Mouse (Mus musculus): Measurements from ENCODE around the gene Macf1.
"Not testable (repeated sequence)": the region's sequence is repeated elsewhere in the genome, so short reads cannot be mapped to it uniquely, and the experiment has no call there.

The Macf1 gene

DNA sequence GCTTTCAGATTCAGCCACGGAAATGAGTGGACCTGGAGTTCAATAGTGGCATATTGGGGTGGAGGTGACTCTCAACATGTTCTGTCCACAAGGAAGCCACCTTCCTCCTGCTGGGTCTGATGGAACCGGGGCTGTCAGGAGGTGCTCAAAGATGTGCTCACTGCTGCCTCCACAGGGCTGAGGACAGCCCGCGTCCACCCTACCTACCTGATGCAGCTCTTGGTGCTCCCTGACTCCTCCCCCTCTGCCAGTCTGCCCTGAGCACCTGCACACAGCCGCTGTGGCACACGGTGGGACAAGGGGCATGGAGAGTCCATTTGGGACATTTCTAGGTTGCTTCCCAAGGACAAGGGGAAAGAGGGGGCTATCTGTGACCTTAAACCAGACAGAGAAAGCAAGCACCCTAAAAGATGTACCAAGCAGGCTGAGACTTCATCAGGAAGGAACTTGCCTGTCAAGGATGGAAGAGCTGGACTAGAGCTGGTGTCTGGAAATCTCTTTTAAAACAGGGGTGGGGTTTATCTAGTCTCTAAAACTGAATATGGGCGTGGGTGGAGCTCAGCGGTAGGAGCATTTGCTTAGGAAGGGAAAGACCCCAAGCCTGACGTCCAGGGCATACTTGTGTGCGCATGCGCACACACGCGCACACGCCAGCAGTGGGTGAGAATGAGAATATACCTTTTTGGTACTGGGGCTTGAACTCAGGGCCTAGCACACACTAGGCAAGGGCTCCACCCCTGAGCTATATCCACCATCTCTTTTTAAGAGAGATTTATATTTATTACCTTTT is 348.2 kb downstream of the Macf1 start:
- no peak for DNase-seq

DNA sequence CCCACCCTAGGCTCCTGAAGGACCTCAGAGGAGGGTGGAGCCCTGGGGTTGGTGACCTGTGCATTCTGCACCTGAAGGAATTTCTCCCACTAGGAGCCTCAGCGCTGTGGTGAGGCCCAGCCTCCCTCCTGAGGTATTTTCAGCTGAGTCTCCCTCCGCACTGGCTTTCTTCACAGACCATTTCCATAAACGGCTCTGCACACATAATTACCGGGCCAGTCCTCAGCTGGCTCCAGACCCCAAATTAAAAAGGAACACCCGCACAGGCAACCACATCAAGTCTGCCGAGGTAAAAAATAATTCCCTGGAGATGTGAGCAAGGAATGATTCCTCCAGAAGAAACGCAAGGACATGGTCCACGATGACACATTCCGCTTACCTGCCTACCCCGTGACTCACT is 348.9 kb downstream of the Macf1 start:
- not testable (repeated sequence) for DNase-seq

DNA sequence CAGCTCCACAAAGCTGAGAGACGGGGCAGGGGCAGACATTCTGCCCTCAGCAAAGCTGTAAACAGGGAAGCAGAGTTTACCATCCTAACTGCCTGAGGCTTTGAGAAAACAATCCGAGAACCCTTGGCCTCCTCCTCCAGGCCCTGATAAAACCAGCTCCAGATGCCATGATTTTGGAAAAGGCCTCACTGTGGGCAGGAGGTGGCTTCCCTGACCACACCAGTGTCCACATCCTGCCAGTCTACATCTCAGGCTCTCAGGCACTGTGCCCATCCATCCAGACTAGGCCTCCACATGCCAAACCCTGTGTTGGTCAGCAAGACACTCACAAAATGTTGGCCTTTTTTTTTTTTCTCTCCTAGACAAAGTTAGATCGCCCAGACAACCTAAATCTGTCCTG is 350.0 kb downstream of the Macf1 start:
- DNase-seq = no peak

DNA sequence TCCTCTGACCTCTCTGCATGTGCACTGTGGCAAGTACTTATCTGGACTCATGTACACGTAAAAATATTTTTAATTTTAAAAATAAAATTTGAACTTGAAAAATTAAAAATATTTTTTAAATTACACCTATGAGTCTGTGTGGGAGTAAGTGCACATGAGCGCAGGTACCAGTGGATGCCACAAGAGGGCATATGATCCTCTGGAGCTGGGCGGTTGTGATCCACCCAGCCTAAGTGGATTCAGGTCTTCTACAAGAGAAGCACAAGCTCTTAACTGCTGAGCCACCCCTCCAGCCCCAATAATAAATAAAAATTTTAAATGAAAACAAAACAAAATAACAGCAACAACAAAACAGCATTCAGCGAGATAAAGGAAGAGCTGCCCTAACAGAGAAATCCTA is 351.0 kb downstream of the Macf1 start:
- DNase-seq = no peak

DNA sequence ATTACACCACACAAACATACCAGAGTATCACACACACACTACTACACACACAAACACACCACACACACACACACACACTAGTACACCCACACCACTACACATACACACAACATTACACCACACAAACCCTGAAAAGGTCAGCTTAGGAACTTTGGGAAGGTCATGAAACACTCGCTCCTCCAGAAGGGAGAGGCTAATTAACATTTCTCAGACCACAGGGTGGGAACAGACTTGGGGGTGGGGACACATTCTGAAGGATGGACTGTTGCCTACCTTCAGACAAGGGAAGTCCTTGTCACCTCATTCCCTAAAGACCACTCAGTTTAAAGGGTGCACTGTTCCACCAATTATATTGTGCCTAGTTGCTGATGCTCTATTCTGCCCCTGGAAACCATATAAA is 352.2 kb downstream of the Macf1 start:
- not testable (repeated sequence) for DNase-seq

DNA sequence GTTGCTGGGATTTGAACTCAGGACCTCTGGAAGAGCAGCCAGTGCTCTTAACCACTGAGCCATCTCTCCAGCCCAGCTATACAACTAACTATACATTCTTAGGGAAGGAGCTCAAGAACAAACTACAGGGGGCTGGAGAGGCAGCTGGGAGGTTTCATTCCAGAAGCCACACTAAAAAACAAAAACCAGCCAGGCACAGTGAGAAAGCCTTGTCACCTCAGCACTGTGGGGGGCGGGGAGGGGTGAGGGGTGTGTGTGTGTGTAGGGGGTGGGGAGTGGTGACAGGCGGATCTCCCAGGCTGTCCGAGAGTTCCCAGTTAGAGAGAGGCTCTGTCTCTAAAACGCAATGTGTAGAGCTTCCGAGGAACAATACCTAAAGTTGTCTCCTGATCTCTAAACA is 352.8 kb downstream of the Macf1 start:
- no peak for DNase-seq

DNA sequence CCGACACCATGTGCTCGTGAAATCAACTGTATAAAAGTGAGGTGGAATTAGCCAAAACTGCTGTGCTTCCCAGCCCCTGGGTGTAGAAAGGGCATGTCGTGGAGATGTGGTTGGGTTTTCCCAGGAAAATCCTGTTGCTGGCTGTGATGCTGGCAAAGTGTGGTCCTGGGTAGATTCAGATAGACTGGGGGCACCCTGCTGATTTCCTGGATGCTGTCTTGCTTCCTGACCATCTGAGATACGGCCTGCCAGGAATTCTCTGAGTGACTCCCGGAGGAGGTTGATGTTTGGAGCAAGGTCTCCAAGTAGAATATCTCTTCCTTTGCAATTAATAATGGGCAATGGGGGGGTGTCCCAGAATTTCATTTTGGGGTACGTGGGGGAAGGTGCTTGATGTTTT is 355.2 kb downstream of the Macf1 start:
- peak; percentile 46 to 57 for DNase-seq

DNA sequence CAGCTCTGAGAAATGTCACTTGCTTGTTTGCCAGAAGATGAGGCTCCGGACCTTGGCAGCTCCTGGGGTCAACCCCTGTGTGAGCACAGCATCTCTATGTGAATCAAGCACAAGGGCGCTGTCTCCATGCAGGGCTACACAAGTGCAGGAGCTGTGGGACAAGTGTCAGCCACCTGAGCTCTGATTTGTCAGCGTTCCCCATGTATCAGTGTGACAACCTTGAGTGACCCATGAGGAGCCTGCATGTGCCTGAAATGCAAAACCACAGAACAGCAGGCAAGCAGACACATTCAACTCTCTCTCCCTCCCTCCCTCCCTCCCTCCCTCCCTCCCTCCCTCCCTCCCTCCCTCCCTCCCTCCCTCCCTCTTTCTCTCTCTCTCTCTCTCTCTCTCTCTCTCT is 356.5 kb downstream of the Macf1 start:
- no peak for DNase-seq

DNA sequence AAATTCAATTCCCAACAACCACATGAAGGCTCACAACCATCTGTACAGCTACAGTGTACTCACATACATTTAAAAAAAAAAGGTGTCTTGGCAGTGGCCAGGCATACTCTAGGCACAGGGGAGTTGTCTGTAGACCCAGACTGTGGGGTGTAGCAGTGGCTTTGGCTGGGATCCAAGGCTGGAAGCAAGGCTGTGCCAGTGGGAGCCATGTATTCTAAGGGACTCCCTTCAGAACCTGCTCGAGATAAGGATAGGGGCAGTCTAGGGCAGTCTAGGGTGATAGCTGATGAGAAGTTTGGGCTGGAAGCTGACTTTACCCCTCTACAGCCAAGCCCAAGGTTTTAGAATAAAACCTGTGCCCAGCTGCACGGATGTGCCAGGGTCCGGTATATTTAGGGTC is 358.1 kb downstream of the Macf1 start:
- DNase-seq = no peak

DNA sequence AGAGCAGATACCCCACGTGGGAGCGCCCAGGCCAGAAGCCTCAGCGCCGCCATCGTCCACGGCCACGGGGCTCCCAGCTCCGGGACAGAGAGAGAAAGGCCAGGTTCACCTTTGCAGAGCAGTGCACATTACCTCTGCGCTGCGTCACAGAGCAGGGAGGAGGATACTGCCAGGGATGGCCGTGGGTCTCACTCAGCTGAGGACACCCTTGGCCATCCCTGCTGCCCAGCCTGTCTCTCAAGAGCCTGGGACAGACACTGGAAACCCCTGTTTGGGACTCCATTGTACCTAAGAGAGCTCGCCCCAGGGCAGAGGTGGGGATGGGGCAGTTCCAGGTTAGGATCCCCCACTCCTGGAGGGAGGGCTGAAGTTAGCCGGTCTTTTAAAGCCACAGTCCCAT is 360.6 kb downstream of the Macf1 start, which contains the start of gene Oxct2a:
Gene Oxct2a (minus strand): TSS at position 101 of the 400 bp plus-strand sequence.
- DNase-seq = no peak

DNA sequence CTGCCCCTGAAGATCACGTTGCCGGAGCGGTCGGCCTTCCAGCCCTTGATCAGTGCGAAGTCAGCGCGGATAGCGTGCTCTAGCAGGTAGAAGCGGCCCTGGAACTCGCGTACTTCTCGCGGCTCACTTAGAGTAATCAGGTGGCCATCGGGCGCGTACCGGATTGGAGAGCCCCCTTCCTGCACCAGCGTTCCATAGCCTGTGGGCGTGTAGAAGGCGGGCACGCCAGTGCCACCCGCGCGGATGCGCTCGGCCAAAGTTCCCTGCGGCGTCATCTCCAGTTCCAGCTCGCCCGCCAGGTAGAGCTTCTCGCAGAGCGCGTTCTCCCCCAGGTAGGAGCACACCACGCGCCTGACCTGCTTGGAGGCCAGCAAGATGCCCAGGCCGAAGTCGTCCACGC is 361.2 kb downstream of the Macf1 start:
- DNase-seq = not testable (repeated sequence)

DNA sequence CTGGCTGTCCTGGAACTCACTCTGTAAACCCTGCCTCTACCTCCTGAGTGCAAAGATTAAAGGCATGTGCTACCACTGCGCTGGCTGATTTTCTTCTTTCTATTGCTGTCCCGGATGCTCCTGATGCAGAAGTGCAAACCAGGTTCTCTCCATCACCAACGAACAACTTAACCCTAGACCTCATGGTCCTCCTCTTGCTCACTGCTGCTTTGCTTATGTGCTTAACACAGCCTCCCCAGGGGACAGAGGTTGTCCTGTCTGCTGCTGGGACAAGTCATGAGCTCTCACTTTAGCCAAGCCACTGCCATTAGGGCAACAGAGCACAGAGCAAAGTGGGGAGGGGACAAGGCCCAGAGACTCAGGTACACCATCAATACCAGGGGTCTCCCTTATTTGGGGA is 369.7 kb downstream of the Macf1 start:
- no peak for DNase-seq

DNA sequence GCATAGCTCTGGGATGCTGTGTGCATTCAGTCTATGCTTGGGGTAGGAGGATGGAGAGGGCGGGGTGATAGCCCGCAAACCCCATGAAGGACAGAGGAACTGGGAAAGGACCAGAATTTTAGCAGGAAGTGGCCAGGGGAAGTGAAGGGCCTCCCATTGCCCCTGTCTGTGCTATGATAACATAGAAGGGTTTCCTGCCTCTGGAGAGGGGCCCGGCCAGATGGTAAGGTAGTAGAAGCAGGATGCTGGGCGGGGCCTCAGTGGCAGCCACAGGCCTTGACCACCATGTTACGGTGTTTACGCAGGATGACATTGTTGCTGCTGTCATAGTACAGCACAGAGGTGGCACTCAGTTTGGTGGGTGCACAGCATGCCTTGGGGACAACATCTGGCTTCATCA is 371.1 kb downstream of the Macf1 start:
- DNase-seq = no peak

DNA sequence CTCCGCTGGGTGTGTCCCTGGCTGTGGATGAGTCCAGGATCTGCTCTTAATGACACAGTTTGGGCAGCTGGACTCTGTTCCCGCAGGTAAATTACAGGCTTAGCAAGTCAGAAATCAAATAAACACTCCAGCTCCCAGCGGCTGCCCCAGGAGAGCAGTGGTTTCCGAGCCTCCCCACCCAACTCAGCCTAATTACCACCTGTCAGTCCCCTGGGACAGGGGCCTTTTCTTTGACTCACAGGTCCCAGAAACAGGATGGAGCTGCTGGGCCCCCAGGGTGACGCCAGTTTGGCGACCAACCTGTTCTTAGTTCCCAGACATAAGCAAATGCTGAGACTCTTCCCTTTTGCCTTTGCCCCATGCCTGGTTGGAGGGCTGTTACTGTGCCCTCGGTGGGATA is 372.3 kb downstream of the Macf1 start:
- no peak for DNase-seq

DNA sequence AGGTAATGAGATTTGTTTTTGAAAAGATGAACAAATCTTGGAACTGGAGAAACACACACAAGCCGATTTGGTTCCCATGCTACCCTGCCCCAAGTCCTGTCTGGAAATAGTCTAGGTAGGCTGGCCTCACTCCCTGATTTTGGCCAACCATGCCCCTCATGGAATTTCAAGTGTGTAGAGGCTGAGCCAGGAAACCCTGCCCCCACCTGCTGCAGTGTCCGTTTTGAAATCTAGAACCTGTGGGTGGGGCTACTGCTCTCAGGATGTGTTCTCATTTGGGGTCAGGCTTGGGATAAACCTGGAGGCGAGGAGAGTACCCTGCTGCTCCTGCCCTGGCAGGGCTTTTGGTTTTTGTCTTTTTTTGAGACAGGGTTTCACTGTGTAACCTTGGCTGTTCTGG is 375.9 kb downstream of the Macf1 start:
- DNase-seq = no peak

DNA sequence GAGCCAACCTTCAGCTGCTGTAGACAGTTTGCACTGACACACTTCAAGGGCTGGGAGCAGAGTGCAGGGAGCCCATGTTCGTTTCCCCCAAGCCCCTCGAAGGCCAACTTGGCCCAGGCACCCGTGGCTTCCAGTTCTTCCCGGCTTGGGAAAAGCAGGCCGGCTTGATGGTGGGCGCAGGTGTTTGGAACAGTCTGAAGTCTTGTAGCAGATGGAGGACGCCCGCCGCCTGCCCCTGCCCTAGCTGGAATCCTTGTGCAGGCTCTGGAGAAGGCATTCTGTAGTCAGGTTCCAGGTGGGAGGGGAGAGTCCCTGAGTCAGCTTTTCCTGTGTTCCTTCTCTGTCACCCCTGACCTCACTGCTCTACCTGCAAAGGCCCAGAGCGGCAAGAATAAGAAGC is 377.2 kb downstream of the Macf1 start:
- DNase-seq = no peak

DNA sequence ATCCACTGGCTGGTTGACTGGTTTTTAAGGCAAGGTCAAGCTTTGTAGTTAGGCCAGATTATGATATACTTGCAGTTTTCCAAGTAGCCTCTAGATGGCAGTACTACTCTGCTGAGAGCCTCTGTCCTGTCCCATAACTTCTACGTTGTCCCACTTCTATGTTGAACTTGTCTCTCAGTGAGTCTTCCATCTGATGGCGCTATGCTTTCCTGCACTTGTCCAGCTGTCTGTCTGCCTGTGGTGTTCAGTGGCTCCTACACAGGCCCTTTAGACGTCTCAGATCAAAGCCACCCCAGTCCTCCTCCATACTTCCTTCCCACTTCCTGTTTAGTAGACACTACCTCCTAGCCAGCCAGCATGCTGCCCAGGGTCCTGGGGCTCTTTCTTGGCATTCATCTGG is 378.4 kb downstream of the Macf1 start:
- DNase-seq = peak in 1 of 2 experiments; percentile 34
